Mouse (Mus musculus) megakaryocyte-erythroid progenitor cell, adult 5-6 weeks (primary cell): Measurements from ENCODE around the gene 1700029J07Rik. TPM values are rescaled to one million over a fixed set of nuclear protein-coding genes. Genes with fewer than 3 reads are reported as not detected.

Source experiments
- ATAC-seq: replicated peaks from 2 replicates; pipeline ENCODE4 v1.8.0; 2016; ENCODE audit warnings: mild to moderate bottlenecking, inconsistent platforms; ENCODE audit not compliant: severe bottlenecking, poor library complexity, low FRiP score, low TSS enrichment
- total RNA-seq, 2 experiments: library from RNA; stranded (forward) in 1 of 2; stranded (reverse) in 1 of 2; fragments of 200-1000, 215-1000 nt in 1 of 2; fragments of >200 nt in 1 of 2; fragmentation: Nextera tagmentation in 1 of 2; gene quantifications; 2 replicates each; pipeline ENCODE4 v1.2.3; 2014 to 2017

1700029J07Rik gene
- total RNA-seq, 2 experiments from 2014 or later = 1.6 to 3.5 TPM

- ATAC-seq = no peak
Observed at GRCm38 (mm10) chr8:45973988-45974505, 1.0 kb downstream of the 1700029J07Rik start.

GRCm38 (mm10) chr8:45970894-45971293 is 4.2 kb downstream of the 1700029J07Rik start:
- no peak for ATAC-seq

DNA sequence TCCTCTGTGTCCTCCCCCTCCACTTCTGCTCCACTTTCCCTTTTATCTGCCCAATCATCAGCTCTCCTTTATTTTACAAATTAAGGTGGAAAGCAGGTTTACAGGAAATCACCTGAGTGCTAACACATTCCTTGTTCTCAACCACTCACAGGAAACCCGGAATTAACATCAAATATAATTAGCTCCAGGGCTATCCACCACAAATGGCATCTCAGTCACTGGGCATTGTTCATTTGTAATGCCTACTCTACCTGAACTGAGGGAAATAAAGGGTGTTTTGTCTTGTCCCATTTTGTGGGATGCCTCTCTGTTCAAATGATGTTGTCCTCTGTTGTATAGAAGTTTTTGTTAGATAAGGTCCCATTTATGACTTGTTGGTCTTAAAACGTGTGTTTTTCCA is 24.4 kb downstream of the 1700029J07Rik start:
- ATAC-seq = no peak

DNA sequence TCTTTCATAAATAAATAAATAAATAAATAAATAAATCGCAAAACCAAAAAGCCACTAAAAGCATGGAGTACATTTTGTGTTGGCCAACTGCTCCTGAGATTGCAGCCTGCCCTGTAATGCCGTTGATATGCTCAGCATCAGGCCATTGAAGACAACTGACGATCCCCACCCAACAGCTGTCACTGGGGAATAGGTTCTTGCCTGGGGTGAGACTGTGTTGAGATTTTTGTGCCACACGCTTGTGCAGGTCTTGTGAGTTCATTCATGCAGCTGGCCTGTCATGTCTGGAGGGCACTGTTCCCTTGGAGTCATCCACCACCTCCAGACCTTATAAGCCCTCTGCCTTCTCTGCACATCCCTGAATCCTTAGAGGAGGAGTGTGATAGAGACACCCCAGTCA is 28.8 kb downstream of the 1700029J07Rik start:
- ATAC-seq = no peak

GRCm38 (mm10) chr8:45936986-45937385 is 38.1 kb downstream of the 1700029J07Rik start:
- no peak for ATAC-seq

DNA sequence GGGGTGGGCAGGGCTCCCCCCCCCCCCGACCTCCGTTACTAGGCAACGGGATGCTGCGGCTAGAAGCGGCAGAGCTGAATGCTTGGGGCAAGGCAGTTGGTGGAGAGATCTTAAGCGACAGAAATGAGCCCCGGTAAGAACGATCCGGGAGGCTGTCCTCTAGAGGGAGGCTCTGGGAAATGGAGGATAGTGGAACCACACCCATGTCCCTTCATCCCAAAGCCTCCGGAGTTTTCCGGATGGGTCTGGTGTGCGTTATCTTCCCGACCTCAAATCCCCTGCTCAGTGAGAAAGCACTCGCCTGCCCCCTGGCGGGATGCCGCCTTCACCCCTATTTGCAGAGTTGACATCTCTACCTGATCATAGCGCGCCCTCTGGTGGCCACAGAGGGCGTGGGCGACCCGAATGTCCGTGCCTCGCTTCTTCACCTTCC is 40.5 kb downstream of the 1700029J07Rik start, which contains the start of gene Ccdc110:
TSS of gene Ccdc110 (plus strand) at position 38 of the 433 bp plus-strand sequence.
- ATAC-seq = peak; percentile 94

GRCm38 (mm10) chr8:45922116-45922515 is 52.9 kb downstream of the 1700029J07Rik start:
- ATAC-seq = no peak

DNA sequence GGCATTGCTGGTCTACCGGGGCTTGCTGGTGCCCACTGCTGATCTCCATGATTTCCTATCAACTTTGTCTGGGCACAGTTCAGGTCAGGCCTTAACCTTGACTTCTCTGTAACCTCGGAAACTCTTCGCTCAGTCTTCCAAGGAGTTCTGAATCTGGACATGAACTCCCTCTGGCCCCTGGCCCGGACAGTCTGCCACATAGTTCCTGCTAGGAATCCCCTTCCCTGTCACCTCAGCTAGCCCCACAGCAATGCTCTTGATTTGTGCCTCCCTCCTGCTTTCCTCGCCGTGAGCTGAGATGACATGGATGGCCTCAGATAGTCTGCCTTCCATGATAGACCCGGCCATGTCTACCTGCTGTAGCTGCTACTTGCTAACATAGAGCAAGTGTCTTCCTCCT is 54.7 kb downstream of the 1700029J07Rik start:
- no peak for ATAC-seq

DNA sequence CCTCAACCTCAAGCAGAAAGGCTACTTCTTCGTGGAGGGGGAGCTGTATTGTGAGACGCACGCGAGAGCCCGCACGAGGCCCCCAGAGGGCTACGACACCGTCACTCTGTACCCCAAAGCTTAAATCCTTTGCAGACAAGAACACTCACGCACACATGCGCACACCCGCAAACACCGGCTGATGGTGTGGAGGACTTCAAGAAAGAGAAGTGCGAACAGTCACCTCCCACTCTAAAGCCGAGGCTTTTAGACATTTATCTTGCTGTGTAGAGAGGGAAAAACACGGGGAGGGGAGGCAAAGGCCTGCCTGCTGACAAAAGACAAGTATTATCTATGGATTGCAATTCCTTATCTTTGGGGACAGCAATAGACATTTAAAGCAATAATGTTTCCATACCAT is 56.2 kb downstream of the 1700029J07Rik start:
- ATAC-seq = no peak

- no peak for ATAC-seq
Observed at GRCm38 (mm10) chr8:45917040-45917679, 57.9 kb downstream of the 1700029J07Rik start.

DNA sequence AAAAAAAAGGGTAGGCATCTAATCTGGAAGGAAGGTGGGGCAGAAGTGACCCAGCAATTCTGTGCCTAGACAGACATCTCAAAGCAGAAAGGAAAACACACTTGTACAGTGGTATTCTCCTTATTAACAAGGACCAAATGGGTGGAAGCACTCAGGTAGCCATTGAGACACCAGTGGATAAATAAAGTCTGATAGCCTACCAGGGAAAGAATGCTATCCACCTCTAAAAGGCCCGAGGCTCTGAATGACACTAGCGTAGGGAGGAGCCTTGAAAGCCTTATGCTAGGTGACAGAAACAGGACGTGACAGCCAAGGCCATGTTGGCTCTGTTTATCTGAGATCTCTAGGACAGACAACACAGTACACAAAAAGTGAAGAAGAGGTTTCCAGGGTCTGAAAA is 58.6 kb downstream of the 1700029J07Rik start:
- no peak for ATAC-seq

GRCm38 (mm10) chr8:45913707-45914106 is 61.3 kb downstream of the 1700029J07Rik start:
- no peak for ATAC-seq

DNA sequence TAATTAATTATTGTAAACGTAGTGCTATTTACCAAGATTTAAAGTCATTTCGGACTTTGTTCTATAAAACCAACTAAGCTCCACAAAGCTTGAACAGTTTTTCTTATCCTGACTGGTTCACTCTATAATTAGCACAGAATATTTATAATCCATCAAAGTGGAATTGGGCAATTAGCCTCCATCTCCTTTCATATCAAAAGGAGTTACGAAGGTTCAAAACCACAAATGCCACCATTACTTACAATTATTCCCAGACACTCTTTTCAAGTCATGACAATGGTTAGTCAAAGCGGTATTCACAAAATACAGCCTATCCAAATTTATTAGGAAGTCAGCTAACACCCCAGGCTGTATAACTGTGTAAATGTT is 68.8 kb downstream of the 1700029J07Rik start:
- no peak for ATAC-seq

GRCm38 (mm10) chr8:45905591-45906250 is 69.3 kb downstream of the 1700029J07Rik start:
- ATAC-seq = no peak

- ATAC-seq = no peak
Observed at GRCm38 (mm10) chr8:45903659-45904058, 71.4 kb downstream of the 1700029J07Rik start.

Other genes starting within 250 kb of the 1700029J07Rik start
- gene Pdlim3, start 89.8 kb downstream of the 1700029J07Rik start, total RNA-seq (2014; fragmentation: Nextera tagmentation) = not detected in 2 replicates
- not detected in 2 replicates for gene Pdlim3, start 89.8 kb downstream of the 1700029J07Rik start, total RNA-seq (2017)
- gene Ccdc110, start 40.6 kb downstream of the 1700029J07Rik start, total RNA-seq (2014; fragmentation: Nextera tagmentation) = not detected in 2 replicates
- gene Ccdc110, start 40.6 kb downstream of the 1700029J07Rik start, total RNA-seq (2017) = not detected in 2 replicates
- gene Ufsp2, start 276 bp upstream of the 1700029J07Rik start, total RNA-seq (2014; fragmentation: Nextera tagmentation) = 40.9 and 41.1 TPM in 2 replicates
- gene Ufsp2, start 276 bp upstream of the 1700029J07Rik start, total RNA-seq (2017) = 72.1 and 82.1 TPM in 2 replicates
- gene Lrp2bp, start 24.1 kb upstream of the 1700029J07Rik start, total RNA-seq (2014; fragmentation: Nextera tagmentation) = 0.66 TPM in 1 of 2 replicates, not detected in the other
- not detected in 2 replicates for gene Lrp2bp, start 24.1 kb upstream of the 1700029J07Rik start, total RNA-seq (2017)
- gene Ankrd37, start 30.5 kb upstream of the 1700029J07Rik start, total RNA-seq (2014; fragmentation: Nextera tagmentation) = 0.79 TPM in 1 of 2 replicates, not detected in the other
- 2.3 and 8.4 TPM in 2 replicates for gene Ankrd37, start 30.5 kb upstream of the 1700029J07Rik start, total RNA-seq (2017)
- 20.9 and 28.4 TPM in 2 replicates for gene Cfap97, start 176.5 kb upstream of the 1700029J07Rik start, total RNA-seq (2014; fragmentation: Nextera tagmentation)
- gene Cfap97, start 176.5 kb upstream of the 1700029J07Rik start, total RNA-seq (2017) = 23.3 and 45.9 TPM in 2 replicates
- gene Snx25, start 176.9 kb upstream of the 1700029J07Rik start, total RNA-seq (2014; fragmentation: Nextera tagmentation) = 8.5 and 15.4 TPM in 2 replicates
- 15.5 and 25.4 TPM in 2 replicates for gene Snx25, start 176.9 kb upstream of the 1700029J07Rik start, total RNA-seq (2017)
- gene Slc25a4, start 236.0 kb upstream of the 1700029J07Rik start, total RNA-seq (2014; fragmentation: Nextera tagmentation) = 51.8 and 73.7 TPM in 2 replicates
- gene Slc25a4, start 236.0 kb upstream of the 1700029J07Rik start, total RNA-seq (2017) = 122 and 140 TPM in 2 replicates